Mouse (Mus musculus) megakaryocyte, embryonic 14.5 days (primary cell): ENCODE data around the gene Hddc2.

Experiments
- FLI1 ChIP-seq: IDR thresholded peaks from 2 replicates; pipeline ENCODE4 v1.6.1; 2012; ENCODE audit warnings: low read length, inconsistent platforms, mixed read lengths
- GATA1 ChIP-seq: IDR thresholded peaks from 3 replicates; pipeline ENCODE4 v1.6.1; 2012; ENCODE audit warnings: mixed read lengths, low read length, inconsistent platforms, borderline replicate concordance

DNA sequence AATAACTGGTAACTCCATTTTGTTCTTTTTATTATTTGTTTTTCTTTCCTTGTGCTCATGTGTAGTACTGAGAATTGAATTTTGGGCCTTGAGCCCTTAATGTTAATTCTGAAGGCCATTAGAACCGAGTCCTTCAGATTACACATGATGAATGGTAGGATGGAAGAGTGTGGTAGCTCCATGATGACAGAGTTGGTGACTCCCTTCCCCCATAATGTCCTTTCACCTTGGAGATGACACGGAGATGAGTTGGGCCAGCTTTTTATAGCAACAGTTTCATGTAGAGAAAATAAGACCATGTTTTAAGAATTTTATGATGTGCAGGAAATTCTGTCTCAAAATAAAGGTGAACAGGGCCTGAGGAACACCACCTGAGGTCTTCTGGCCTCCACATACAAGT is 37.9 kb downstream of the Hddc2 start:
- TF ChIP-seq GATA1 (no peak), FLI1 (no peak)
